Mouse (Mus musculus) lung, adult 18-20 months (tissue): ENCODE results near the gene Ddt.

Source experiments
- DNase-seq, 2 experiments: peaks; one replicate each; pipeline ENCODE4 v3.0.0; 2022; ENCODE audit warnings: mixed read lengths in 2 of 2

Ddt gene

GRCm38 (mm10) chr10:75772795-75773664, at the start of gene Ddt:
Ddt (minus strand) TSS chr10:75773414.
- peak; percentile 92 to 93 for DNase-seq

- DNase-seq, result no peak
These were observed 49.2 kb upstream of the Ddt start, which contains the start of gene Gstt4 for GRCm38 (mm10) chr10:75822443-75822842. Gstt4 (minus strand) TSS chr10:75822543.

DNA sequence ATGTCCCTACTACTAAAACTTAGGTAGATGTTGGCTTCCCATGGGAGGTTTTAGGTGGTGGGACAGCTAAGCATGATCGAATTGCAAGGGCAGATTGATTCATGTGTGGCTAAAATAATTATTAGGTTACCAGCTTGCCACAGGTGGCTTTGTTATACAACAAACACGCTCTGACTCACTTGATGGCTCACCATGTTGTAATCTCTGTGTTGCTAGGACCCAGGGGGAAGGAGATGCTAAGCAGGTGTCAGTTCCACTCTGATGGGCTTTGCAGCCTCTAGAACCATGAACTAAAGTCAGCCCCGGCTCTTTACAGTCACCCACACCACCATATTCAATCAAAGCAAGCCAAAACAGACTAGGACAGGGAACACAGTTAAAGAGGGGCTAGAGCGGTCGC, 46.7 kb upstream of the Ddt start:
- no peak for DNase-seq

- peak in 1 of 2 experiments; percentile 11 for DNase-seq
These were observed 45.4 kb upstream of the Ddt start for GRCm38 (mm10) chr10:75818641-75819040.

DNA sequence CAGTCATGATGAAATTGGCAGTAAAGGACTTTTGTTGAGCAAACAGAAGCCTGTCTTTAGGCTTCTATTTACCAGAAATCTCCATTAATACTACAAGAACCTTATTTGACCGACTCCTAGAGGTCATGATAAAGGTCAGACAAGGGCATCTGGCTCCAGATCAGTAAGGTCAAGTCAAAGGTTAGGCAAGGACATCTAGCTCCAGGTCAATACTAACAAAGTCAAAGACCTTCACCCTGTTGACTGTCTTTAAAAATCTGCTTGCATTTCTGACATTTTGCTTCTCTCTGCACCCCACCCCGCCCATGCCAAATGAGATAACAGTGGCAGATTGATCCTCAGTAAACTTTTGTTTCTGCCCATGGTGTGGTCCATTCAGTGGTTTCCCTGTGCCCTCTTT, 31.0 kb upstream of the Ddt start:
- no peak for DNase-seq

GRCm38 (mm10) chr10:75798176-75798696, 25.0 kb upstream of the Ddt start, which contains the start of gene Gstt1:
Gstt1 (minus strand) TSS chr10:75798584.
- peak; percentile 77 to 85 for DNase-seq

- peak; percentile 66 to 71 for DNase-seq
These were observed 24.5 kb upstream of the Ddt start for GRCm38 (mm10) chr10:75797619-75798175.

DNA sequence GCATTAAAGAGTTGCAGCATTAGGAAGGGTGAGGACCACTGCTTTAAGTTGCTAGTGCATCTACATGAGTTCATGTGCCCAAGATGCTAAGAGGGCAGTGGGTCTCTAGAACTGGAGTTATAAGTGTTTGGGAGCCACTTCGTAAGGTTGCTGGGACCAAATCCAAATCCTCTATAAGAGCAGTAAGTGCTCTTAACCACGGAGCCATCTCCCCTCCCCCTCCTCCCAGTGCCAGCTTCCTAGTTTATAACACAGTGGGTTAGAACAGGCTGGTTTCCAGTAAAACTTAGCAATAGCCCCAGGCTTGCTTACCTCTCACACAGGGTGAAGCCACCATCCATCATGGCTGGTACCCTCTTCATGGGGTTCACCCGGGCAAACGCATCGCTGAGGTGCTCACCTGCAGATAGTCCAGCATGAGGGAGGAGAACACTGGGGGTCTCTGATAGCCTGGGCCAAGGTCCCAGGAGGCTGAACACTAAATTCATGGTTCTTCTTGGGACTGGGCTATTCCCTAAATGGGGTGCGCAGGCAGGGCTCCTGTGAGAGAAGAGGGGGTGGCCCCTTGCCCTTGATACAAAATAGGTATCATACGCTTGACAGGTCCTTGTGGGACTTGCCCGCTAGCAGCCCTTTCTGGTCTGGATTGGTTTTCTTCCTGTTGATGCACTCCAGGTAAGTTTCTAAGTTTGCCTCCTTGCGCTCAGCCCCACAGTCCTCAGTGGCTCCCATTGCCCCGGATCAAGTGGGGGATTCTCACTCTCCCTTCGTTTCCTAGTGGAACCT, 23.7 kb upstream of the Ddt start:
- DNase-seq, result peak; percentile 57 to 66

DNA sequence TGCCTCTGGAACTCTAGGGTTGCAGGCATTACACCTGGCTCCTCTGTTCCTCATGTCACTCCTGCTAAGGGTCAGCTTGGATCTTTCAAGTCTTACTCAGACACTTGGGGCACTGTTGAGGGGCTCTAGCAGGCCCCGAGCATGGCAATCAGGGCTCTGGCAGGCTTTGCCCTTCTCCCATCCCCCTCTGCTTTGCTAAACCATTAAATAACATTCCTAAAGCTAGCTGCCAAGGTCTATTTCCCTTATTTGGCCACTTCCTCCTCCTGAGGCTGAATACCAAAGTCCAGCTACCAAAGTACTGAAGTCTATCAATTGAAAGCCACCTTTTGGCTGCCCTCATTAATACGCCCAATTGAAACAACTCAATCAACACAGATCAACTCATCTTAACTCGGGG, 21.7 kb upstream of the Ddt start:
- peak; percentile 28 to 59 for DNase-seq

- peak in 1 of 2 experiments; percentile 14 for DNase-seq
These were observed 17.6 kb upstream of the Ddt start for GRCm38 (mm10) chr10:75790773-75791172.

- DNase-seq, result peak; percentile 44 to 61
These were observed 16.6 kb upstream of the Ddt start for GRCm38 (mm10) chr10:75789841-75790240.

- no peak for DNase-seq
These were observed 16.0 kb upstream of the Ddt start for GRCm38 (mm10) chr10:75789081-75789735.

DNA sequence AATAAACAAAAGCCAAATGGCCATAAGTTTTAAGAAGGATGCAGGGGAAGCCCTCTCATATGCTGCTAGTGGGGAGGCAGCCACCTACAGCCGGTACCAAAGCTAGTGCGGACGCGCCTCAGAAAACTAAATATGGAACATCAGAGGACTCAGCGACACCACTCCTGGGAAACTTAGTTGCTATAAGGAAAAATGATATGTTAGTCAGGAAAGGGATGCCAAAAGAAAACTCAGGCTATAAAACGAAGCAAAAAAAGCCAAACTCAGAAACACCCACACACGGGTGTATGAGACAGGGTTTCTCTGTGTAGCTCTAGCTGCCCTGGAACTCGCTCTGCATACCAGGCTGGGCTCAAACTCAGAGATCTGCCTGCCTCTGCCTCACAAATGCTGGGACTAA, 15.1 kb upstream of the Ddt start:
- DNase-seq, result no peak

GRCm38 (mm10) chr10:75785442-75785841, 12.2 kb upstream of the Ddt start:
- no peak for DNase-seq

DNA sequence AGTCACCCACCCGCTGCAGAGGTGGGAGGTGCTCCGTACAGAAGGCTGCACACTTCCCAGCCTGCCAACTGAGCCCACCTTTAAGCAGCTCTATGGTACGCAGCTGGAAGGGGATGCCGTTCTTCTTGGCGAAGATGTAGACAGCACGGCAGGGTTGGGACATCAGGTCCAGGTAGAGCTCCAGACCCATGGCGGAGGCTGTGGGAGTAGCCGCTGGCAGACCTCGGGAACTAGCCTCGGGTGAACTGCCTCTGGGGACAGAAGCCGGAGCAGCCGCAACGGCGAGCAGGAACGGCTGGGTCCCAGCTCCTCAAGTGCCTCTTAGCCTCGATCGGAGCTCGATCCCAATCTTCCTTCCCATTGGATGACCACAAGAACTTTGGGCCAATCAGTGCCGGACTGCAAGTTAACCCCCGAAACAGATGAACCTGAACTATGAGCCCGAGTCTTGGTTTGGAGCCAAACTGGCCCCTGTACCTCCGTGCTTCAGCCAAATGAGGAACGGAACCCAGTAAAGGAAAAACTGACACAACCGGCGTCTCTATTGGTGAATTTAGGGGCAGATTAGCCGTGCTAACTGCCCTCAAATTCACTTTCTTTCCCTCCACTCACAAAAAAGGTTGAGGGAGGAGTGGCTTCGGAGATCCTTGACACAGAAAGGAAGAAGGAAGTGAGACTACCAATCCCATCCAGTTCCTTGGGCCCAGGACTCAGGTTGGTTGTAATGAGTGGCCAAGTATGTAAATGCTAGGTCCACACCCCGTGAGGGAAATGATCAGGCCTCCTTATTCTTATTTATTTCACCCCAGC, 7.8 kb upstream of the Ddt start, which contains the start of the genes Gm20441 and Gstt3:
TSS of gene Gm20441 (minus strand) at position 186 of the 810 bp plus-strand sequence.
TSS of gene Gstt3 (minus strand) at position 646 of the 810 bp plus-strand sequence.
- DNase-seq, result peak; percentile 87 to 89

- DNase-seq, result peak; percentile 57 to 72
These were observed 6.3 kb upstream of the Ddt start for GRCm38 (mm10) chr10:75779206-75780174.

DNA sequence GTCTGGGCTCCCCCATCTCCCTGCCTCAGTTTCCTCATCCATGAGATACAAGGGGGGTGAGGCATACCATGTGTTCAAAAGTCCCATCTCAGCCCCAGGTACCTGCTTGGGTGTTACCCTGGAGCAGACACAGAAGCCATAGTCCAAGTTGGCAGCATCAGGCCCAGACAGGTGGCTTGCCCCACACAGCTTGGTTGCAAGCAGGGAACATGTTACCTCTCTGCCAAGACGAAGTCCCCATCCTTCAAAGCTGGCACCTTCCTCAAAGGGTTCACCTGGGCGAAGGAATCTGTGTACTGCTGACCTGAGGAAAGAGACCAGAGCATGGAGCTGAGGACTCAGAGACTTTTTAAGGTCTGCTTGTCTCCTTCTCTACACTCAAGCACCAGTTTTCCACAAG, 4.7 kb upstream of the Ddt start:
- no peak for DNase-seq

DNA sequence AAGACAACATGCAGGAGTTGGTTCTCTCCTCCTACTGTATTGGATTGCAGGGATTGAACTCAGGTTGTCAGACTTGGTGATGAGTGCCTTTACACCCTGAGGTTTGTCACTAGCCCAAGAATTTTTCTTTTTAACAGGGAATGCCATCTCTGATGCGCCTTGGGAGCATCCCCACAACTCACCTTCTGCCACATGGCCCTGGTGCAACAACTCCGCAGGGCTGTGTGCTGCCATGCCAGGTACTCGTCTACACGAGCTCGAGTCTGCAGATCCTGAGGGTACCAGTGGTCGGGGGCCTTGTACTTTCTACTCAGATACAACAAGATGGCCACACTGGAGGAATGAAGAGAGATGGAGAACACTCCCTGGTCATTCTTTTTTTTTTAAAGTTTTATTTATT, 3.3 kb upstream of the Ddt start:
- no peak for DNase-seq

GRCm38 (mm10) chr10:75774587-75774986, 1.4 kb upstream of the Ddt start:
- DNase-seq, result no peak

DNA sequence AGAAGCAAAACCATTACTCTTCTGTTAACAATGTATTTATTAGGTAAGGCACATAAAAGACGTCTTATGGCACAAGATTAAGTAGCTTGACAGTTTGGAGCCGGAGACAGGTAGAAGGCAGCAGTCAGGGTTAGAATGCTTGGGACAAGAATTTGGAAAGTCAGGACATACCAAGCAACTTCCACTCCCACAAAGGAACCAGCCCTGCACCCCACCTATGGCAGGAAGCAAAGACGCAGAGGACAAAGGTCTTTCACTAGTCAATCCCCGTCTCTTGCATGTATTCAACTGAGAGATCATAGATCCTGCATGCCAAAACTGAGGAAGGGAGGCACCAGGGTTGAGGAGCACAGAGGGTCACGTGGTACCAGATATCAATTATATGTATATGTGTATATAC, 888 bp upstream of the Ddt start:
- DNase-seq, result no peak
